Mouse (Mus musculus) frontal cortex, postnatal 14 days (tissue): ENCODE results near the gene Krtap19-3.

Experiments
- DNase-seq, 2 experiments: peaks; one replicate each; pipeline ENCODE4 v3.0.0; 2022; ENCODE audit warnings: low spot score in 2 of 2

The Krtap19-3 gene

DNA sequence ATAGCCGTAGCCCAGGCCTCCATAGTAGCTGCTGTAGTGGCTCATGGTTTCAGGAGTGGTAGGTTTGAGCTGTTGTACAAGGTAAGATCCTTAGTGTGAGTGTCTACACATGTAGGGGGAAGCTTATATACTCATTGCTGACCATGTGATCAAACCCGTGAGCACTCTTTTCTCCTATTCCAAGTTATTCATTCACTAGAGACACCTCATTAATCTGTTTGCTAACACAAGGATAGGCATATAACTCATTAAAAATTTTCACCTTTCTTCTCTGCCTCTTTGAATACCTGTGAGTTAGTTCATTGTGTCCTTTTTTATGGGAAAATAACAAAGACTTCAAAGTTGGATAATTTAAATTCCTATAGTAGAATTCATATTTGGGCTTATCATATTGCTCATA lies at the start of gene Krtap19-3:
Gene Krtap19-3 (minus strand): TSS at position 101 of the 400 bp plus-strand sequence.
- DNase-seq: no peak

DNA sequence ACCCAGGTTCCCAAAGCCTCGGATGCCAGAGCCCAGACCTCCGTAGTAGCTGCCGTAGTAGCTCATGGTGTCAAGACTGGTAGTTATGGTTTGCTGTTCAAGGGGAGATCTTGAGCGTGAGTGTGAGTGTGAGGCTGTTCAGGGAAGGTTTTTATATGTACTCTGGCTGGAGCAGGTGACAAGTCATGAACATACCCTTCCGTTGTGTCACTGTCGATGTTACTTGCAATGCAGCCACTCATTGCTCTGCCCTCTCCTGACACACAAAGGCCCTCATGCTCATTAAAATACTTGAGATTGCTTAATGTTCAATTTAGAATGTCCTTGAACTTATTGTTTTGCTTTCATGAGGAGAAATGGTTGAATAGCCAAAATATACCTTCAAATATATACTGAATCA lies 18.5 kb upstream of the Krtap19-3 start, which contains the start of gene Krtap19-5:
Gene Krtap19-5 (minus strand): TSS at position 101 of the 400 bp plus-strand sequence.
- no peak for DNase-seq

DNA sequence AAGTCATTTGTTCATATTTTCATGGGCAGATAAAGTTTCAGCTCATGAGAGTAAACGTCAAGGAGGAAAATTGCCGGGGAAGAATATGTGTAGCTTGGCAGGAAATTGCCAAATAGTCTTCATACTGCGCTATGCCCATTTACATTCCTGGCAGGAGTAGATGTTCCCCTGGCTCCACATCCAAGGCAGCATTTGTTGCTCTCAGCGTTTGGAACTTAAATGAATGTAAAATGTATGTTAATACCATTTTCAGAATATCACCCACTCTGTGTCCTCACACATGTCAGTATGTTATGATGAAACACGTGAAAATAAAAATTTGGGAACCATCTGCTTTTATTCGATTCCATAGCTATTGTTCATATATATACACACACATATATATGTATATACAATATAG lies 9.0 kb upstream of the Krtap19-3 start:
- no peak for DNase-seq

DNA sequence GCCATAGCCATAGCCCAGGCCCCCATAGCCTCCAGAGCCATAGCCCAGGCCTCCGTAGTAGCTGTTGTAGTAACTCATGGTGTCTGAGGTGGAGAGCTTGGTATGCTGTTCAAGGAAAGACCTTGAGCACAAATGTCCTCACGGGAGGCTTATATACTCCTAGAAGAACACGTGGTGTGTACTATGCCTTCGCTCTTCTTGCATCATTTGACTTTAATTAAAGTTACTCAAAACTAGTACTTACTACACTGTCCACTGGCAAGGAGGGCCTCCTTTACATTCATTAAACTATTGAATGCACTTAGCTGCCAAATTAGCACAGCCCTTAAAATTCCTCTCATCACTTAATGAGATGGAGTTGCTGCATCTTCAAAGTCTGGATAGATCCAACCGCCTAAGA lies 7.2 kb upstream of the Krtap19-3 start, which contains the start of gene Krtap19-4:
Gene Krtap19-4 (minus strand): TSS at position 101 of the 400 bp plus-strand sequence.
- DNase-seq: no peak

DNA sequence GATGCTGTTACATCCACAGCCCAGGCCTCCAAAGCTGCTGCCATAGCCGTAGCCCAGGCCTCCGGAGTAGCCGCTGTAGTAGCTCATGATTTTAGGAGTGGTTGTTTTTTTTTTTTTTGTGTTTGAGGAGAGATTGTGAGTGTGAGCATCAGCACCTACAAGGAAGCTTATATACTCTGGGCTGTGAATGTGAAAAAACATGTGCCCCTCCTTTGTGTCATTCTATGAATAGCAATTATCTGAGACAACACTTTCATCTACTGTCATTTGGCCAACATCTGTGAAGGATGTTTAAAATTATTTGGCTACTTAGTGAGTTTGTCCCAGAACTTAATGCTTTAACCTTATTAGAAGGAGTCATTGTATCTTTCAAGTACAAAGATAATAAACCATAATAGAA lies 3.7 kb downstream of the Krtap19-3 start, which contains the start of gene Krtap19-2:
Gene Krtap19-2 (minus strand): TSS at position 101 of the 400 bp plus-strand sequence.
- no peak for DNase-seq

DNA sequence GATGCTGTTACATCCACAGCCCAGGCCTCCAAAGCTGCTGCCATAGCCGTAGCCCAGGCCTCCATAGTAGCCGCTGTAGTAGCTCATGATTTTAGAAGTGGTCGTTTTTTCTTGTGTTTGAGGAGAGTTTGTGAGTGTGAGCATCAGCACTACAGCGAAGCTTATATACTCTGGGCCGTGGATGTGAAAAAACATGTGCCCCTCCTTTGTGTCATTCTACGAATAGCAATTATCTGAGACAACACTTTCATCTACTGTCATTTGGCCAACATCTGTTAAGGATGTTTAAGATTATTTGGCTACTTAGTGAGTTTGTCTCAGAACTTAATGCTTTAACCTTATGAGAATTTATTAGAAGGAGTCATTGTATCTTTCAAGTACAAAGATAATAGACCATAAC lies 8.5 kb downstream of the Krtap19-3 start, which contains the start of gene Krtap19-1:
Gene Krtap19-1 (minus strand): TSS at position 101 of the 400 bp plus-strand sequence.
- no peak for DNase-seq

DNA sequence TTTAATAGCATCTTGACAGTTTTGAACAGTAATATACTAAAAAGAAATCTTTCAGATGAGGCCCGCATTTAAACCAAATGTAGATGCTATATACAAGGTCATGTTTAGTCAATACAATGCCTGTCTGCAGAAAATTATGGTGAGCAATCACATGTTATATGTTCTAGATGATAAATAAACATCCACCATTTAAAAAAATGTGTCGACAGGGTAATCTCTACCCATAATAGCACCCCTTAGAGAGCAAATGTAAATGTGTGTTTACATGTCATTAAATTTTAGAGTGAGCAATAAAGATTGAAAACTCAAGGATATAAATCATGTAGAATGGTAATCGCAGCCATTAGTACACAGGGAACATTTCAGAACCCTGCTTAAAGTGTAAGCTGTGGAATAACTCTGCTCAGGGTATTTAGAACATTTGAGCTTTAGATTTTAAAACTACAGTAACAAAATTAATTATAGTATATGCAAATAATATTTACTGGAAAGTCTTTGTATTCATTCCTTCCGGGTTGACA lies 12.9 kb downstream of the Krtap19-3 start:
- DNase-seq: no peak

DNA sequence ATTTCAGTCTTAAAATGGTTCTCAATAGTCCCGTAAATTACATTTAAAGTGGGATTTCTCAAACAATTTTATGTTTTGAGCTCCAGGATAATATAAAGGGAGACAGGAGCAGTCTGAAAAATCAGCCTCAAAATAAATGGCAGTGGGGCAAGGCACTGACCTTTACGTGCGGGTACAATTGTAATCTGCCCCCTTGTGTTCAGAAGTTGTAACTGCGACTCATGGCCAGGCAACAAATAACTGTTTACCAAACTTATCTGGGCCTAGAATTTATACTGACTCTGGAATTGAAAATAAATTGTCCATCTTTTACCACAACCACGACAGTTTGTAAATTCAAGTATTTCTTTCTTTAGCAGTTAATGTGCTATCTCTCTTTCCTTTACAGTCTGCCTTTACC lies 26.4 kb downstream of the Krtap19-3 start:
- no peak for DNase-seq

DNA sequence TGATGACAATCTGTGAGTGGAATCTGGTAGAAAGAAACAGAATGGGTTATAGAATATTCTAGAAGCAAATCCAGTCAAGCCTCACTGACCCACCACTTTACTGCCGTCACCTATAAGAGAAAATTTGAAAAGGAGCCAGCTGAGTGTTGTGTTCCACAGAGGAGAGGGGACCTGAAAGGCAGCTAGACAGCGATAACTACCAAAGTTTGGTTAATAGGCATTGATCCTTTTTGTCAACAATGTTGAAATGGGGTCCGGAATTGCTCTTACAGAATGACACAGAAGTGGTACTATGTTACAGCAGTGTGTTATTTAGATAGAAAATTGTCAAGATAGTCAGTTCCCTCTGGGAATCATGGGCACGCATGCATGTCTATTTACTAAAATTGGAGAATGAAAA lies 29.3 kb downstream of the Krtap19-3 start:
- DNase-seq: no peak

DNA sequence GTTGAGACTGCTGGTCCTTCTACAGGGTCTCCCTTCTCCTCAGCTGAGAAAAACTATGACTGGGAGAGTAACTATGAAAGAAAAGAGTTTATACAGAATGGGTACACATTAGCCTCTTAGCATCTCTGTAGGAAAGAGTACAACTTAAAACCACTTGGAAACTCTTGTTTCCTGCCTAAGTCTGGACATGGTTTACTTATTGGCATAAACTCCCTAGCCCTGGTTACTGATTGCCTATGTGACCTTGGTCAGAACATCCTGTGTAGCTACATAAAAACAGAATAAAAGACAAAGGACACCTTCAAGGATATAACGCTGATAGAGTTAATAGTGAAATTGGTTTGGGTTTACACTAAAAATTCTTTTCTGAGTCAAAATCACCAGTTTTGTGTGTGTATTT lies 30.5 kb downstream of the Krtap19-3 start:
- no peak for DNase-seq
